In genomic region chr8:95390312-95390711, GRCm38 (mm10) we compare ENCODE assay signal across 14 mouse cellular contexts. TPM values are rescaled to one million over a fixed set of nuclear protein-coding genes. Genes with fewer than 3 reads are reported as not detected.
A peak's percentile ranks its signal among the peaks of the same experiment; 100 is the strongest.
DNase-seq lines count a peak whose midpoint lies in the region; ATAC-seq and TF ChIP-seq lines count a peak whose summit lies in the region.
"Had no signal": no experiment of that assay in that cellular context is flagged by ENCODE, and none has a peak within 500 bp of the region (broad histone marks: within the 10 kb centered on the region; RNA-seq: fewer than 3 reads in every experiment).

No protein-coding gene starts in this region.

- H3K36me3 ChIP-seq in megakaryocyte, embryonic 14.5 days (replicated peaks; ENCODE audit: low read length) = no peaks in the 10 kb centered on the region
- H3K36me3 ChIP-seq in myocyte (ENCODE audit: control insufficient read depth, insufficient read depth) = no peaks in the 10 kb centered on the region
- H3K36me3 ChIP-seq: embryonic facial prominence, embryonic 13.5 days had no signal

- peak overlapping the region; percentile 81 for H3K4me3 ChIP-seq in megakaryocyte, embryonic 14.5 days (replicated peaks)
- H3K4me3 ChIP-seq in myocyte = no peak overlapping the region
- H3K4me3 ChIP-seq: embryonic facial prominence, embryonic 13.5 days had no signal

- no peak for ATAC-seq in megakaryocyte, adult 5-6 weeks (ENCODE audit: poor library complexity, severe bottlenecking)
- ATAC-seq in common myeloid progenitor, adult 5-6 weeks (replicated peaks; ENCODE audit: low read depth, poor library complexity, severe bottlenecking) = peak; percentile 85

- no peak overlapping the region for H3ac ChIP-seq in myocyte (ENCODE audit: control insufficient read depth, insufficient read length)

- H3K79me2 ChIP-seq in myocyte (ENCODE audit: control insufficient read depth, insufficient read depth) = no peaks in the 10 kb centered on the region

- no peak for TF ChIP-seq POLR2A in myocyte (IDR thresholded peaks at IDR 0.05; ENCODE audit: insufficient read length, low read depth)

- peaks cover 21% of the 10 kb centered on the region for H3K27me3 ChIP-seq in megakaryocyte, embryonic 14.5 days (replicated peaks)
- no peaks in the 10 kb centered on the region for H3K27me3 ChIP-seq in myocyte (ENCODE audit: control insufficient read depth, insufficient read depth, insufficient read length)
- H3K27me3 ChIP-seq: embryonic facial prominence, embryonic 13.5 days had no signal

- H3K4me1 ChIP-seq in megakaryocyte, embryonic 14.5 days = peaks cover 50% of the 10 kb centered on the region

- no peak for DNase-seq in cerebellum, postnatal 14 days
- DNase-seq in cerebellum, adult 9-10 months = no peak
- DNase-seq in Muller cell, postnatal 12 days (ENCODE audit: inconsistent ontology term) = no peak
- DNase-seq: gastrocnemius, postnatal 36 days; kidney, postnatal 10 days; layer of hippocampus, adult 9-11 months; liver; lung, adult 2 months; retina, postnatal 1 day had no signal

- H3K4me2 ChIP-seq in myocyte (ENCODE audit: low read depth) = peak overlapping the region; percentile 7
- H3K4me2 ChIP-seq: embryonic facial prominence, embryonic 13.5 days had no signal

- 0 out of 2 replicates have a peak, but pooled peaks cover 2% of the 10 kb centered on the region for H3K9me3 ChIP-seq in megakaryocyte, embryonic 14.5 days

TF ChIP-seq in myocyte, 11 proteins besides CTCF, POLR2A, EP300 and RAD21:
- TF ChIP-seq MAX (IDR thresholded peaks at IDR 0.05; ENCODE audit: low read depth) (no peak), MYOG (IDR thresholded peaks at IDR 0.05; ENCODE audit: control insufficient read depth in 1 of 3, insufficient read depth in 1 of 3, insufficient read length in 2 of 3, low read depth in 2 of 3) (no peak), USF1 (IDR thresholded peaks at IDR 0.05; ENCODE audit: low read depth) (no peak), REST (IDR thresholded peaks at IDR 0.05; ENCODE audit: insufficient read depth, insufficient read length) (no peak), E2F4 (IDR thresholded peaks at IDR 0.05; ENCODE audit: insufficient read depth) (no peak), TCF12 (IDR thresholded peaks at IDR 0.05; ENCODE audit: insufficient read depth, poor library complexity, severe bottlenecking) (no peak), POLR2AphosphoS2 (IDR thresholded peaks at IDR 0.05; ENCODE audit: insufficient read length, low read depth) (no peak), MYOD1 (IDR thresholded peaks at IDR 0.05; ENCODE audit: control insufficient read depth in 1 of 3, insufficient read length in 2 of 3, low read depth in 2 of 3) (no peak), CEBPB (IDR thresholded peaks at IDR 0.05; ENCODE audit: insufficient read depth, poor library complexity, severe bottlenecking) (no peak), TCF3 (IDR thresholded peaks at IDR 0.05; ENCODE audit: insufficient read length, low read depth) (no peak)
TF ChIP-seq in myocyte: peak in this region for 0.

RNA-seq across cellular contexts. Expression of gene Mmp15, which starts 38.2 kb away (rescaled TPM):
- polyA plus RNA-seq in megakaryocyte, embryonic 14.5 days (2012; ENCODE audit: insufficient read depth, low replicate concordance) = 0.27 TPM in 1 of 2 replicates, not detected in the other
- total RNA-seq in megakaryocyte, adult 5-6 weeks (2015) = not detected in 2 replicates
- not detected in 2 replicates for total RNA-seq in megakaryocyte, adult 5-6 weeks (2017)
- total RNA-seq in common myeloid progenitor, adult 5-6 weeks (2017) = 0.05 and 0.55 TPM in 2 replicates
- 45.1 TPM for polyA plus RNA-seq in myocyte (2012; fragmentation: generic; extraction: Trizol)

RNA-seq across cellular contexts. Expression of gene Cfap20, which starts 44.4 kb away (rescaled TPM):
- 12.7 and 20.4 TPM in 2 replicates for polyA plus RNA-seq in megakaryocyte, embryonic 14.5 days (2012; ENCODE audit: insufficient read depth, low replicate concordance)
- 45.0 and 53.8 TPM in 2 replicates for total RNA-seq in megakaryocyte, adult 5-6 weeks (2015)
- 28.4 and 34.7 TPM in 2 replicates for total RNA-seq in megakaryocyte, adult 5-6 weeks (2017)
- 76.7 and 79.5 TPM in 2 replicates for total RNA-seq in common myeloid progenitor, adult 5-6 weeks (2017)
- 39.9 TPM for polyA plus RNA-seq in myocyte (2012; fragmentation: generic; extraction: Trizol)

RNA-seq across cellular contexts. Expression of gene Usb1, which starts 58.2 kb away (rescaled TPM):
- polyA plus RNA-seq in megakaryocyte, embryonic 14.5 days (2012; ENCODE audit: insufficient read depth, low replicate concordance) = 14.1 and 29.0 TPM in 2 replicates
- 28.2 and 32.4 TPM in 2 replicates for total RNA-seq in megakaryocyte, adult 5-6 weeks (2015)
- total RNA-seq in megakaryocyte, adult 5-6 weeks (2017) = 29.0 and 29.5 TPM in 2 replicates
- 14.5 and 17.9 TPM in 2 replicates for total RNA-seq in common myeloid progenitor, adult 5-6 weeks (2017)
- 42.8 TPM for polyA plus RNA-seq in myocyte (2012; fragmentation: generic; extraction: Trizol)

RNA-seq across cellular contexts. Expression of gene Zfp319, which starts 58.6 kb away (rescaled TPM):
- 4.3 and 8.2 TPM in 2 replicates for polyA plus RNA-seq in megakaryocyte, embryonic 14.5 days (2012; ENCODE audit: insufficient read depth, low replicate concordance)
- total RNA-seq in megakaryocyte, adult 5-6 weeks (2015) = 5.6 and 6.7 TPM in 2 replicates
- 3.7 and 4.2 TPM in 2 replicates for total RNA-seq in megakaryocyte, adult 5-6 weeks (2017)
- 2.8 and 5.2 TPM in 2 replicates for total RNA-seq in common myeloid progenitor, adult 5-6 weeks (2017)
- 7.4 TPM for polyA plus RNA-seq in myocyte (2012; fragmentation: generic; extraction: Trizol)
